Mouse (Mus musculus) heart, embryonic 11.5 days (tissue): ENCODE results near the gene Ovca2. TPM values are rescaled to one million over a fixed set of nuclear protein-coding genes. Genes with fewer than 3 reads are reported as not detected.
"Not testable (repeated sequence)": the region's sequence is repeated elsewhere in the genome, so short reads cannot be mapped to it uniquely, and the experiment has no call there.

Experiments
- ATAC-seq: fragments of 200-750 bp; cut with Nextera tagmentation; replicated peaks from 2 replicates; pipeline ENCODE4 v1.8.0; 2017; ENCODE audit warnings: moderate library complexity; ENCODE audit not compliant: insufficient number of reproducible peaks, low FRiP score, low TSS enrichment
- H3K27ac ChIP-seq: fragments of 300-500 bp; sonication (generic); 2 replicates; pipeline ENCODE4 v1.5.1; 2014; ENCODE audit warnings: mild to moderate bottlenecking, low read depth, low read length
- H3K27me3 ChIP-seq: fragments of 300-500 bp; sonication (generic); 2 replicates; pipeline ENCODE4 v1.6.1; 2014; ENCODE audit warnings: mild to moderate bottlenecking, low read length, mixed read lengths; ENCODE audit not compliant: control insufficient read depth, insufficient read depth
- H3K36me3 ChIP-seq: fragments of 300-500 bp; sonication (generic); 2 replicates; pipeline ENCODE4 v1.6.1; 2014; ENCODE audit warnings: mild to moderate bottlenecking, low read length, moderate library complexity, mixed read lengths; ENCODE audit not compliant: control insufficient read depth, insufficient read depth
- H3K4me1 ChIP-seq: fragments of 300-500 bp; sonication (generic); 2 replicates; pipeline ENCODE4 v1.6.1; 2014; ENCODE audit warnings: low read length; ENCODE audit not compliant: control insufficient read depth, insufficient read depth
- H3K4me2 ChIP-seq: fragments of 300-500 bp; sonication (generic); 2 replicates; pipeline ENCODE4 v1.6.1; 2014; ENCODE audit warnings: mild to moderate bottlenecking, moderate library complexity
- H3K4me3 ChIP-seq: fragments of 300-500 bp; sonication (generic); 2 replicates; pipeline ENCODE4 v1.5.1; 2014; ENCODE audit warnings: low read depth, low read length
- H3K9ac ChIP-seq: fragments of 300-500 bp; sonication (generic); 2 replicates; pipeline ENCODE4 v1.6.1; 2014; ENCODE audit warnings: mild to moderate bottlenecking, low read depth, low read length, moderate library complexity
- H3K9me3 ChIP-seq: fragments of 300-500 bp; sonication (generic); replicated peaks from 2 replicates; pipeline ENCODE4 v1.6.1; 2016; ENCODE audit warnings: low read length; ENCODE audit not compliant: control insufficient read depth
- WGBS: fragments of 180-500 bp; shearing (Covaris S2); extraction: QIAGEN DNeasy Blood & Tissue Kit; methylation state at CpG from one replicate; pipeline ENCODE4 v1.1.7; 2014; ENCODE audit not compliant: insufficient replicate concordance; 5-methylcytosine and 5-hydroxymethylcytosine counted together
- polyA plus RNA-seq: library from polyadenylated mRNA; unstranded; fragments of >200 nt; fragmentation: Nextera tagmentation; extraction: Ambion mirVana; gene quantifications from 2 replicates; pipeline ENCODE4 v1.2.1, GENCODE M21; 2014

Gene Ovca2
- polyA plus RNA-seq, 1 experiment from 2014 or later: 23.4 TPM

- Histone ChIP-seq H3K4me1 (peaks cover 17% of the 10 kb centered on the region), H3K36me3 (no peaks in the 10 kb centered on the region; the same call in 1 of the 2 replicates), H3K9me3 (no peaks in the 10 kb centered on the region), H3K27ac (peak overlapping the region; percentile 79), H3K4me3 (peak overlapping the region; percentile 75), H3K9ac (peak overlapping the region; percentile 83), H3K27me3 (peaks cover 11% of the 10 kb centered on the region), H3K4me2 (peak overlapping the region; percentile 86)
- WGBS: 50% methylated on average over 12 of the region's 12 CpGs
- no peak for ATAC-seq
Measured at GRCm38 (mm10) chr11:75178011-75178410, 624 bp downstream of the Ovca2 start.

GRCm38 (mm10) chr11:75174574-75174973 lies 4.1 kb downstream of the Ovca2 start:
- not testable (repeated sequence) for H3K9me3 ChIP-seq, H3K4me3 ChIP-seq, ATAC-seq

GRCm38 (mm10) chr11:75173799-75174165 lies 4.9 kb downstream of the Ovca2 start:
- 3% methylated on average over 15 of the region's 15 CpGs for WGBS
- Histone ChIP-seq H3K27me3 (peaks cover 53% of the 10 kb centered on the region), H3K4me3 (peak overlapping the region; percentile 67), H3K4me1 (peaks cover 47% of the 10 kb centered on the region), H3K27ac (no peak overlapping the region), H3K4me2 (peak overlapping the region; percentile 93), H3K9me3 (no peaks in the 10 kb centered on the region), H3K36me3 (no peaks in the 10 kb centered on the region; the same call in 1 of the 2 replicates), H3K9ac (no peak overlapping the region; the same call in 1 of the 2 replicates)
- ATAC-seq: no peak

More at GRCm38 (mm10) chr11:75174574-75174973, 4.1 kb downstream of the Ovca2 start:
- H3K36me3 ChIP-seq, H3K27ac ChIP-seq, H3K9ac ChIP-seq, H3K4me2 ChIP-seq: not testable (repeated sequence)
- Histone ChIP-seq H3K27me3 (peaks cover 45% of the 10 kb centered on the region), H3K4me1 (peaks cover 47% of the 10 kb centered on the region)
- 65% methylated on average over 6 of the region's 6 CpGs for WGBS

DNA sequence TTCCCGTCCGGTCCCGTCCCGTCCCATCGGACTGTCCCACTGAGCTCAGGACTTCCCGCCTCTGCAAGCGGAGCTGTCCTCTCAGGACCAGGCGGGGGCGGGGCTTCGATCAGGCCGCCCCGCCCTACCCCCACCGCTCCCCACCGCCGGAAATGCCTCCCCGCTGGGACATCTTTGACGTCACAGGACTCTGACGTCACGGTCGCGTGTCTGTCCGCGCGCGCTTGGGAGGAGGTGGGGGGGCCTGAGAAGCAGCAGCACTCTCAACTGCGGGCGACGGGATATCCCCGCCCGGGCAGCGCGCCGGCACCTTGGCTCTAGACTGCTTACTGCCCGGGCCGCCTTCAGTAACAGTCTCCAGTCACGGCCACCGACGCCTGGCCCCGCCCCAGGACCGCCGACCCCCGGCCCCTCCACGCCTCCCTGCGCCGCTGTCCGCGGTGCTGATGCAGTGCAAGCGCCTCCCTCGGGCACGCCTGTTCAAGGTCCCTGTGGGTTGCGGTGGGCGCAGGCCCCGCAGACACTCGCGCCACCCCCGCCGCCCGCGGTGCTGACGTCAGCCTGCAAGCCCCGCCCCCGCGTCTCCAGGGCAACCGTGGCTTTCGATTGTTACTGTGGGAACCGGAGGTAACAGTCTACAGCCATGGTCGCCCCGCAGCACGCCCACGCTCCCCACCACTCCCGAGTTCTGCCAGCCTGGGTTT lies 5.4 kb downstream of the Ovca2 start:
- Histone ChIP-seq H3K4me2 (peak overlapping the region; percentile 93), H3K9me3 (no peaks in the 10 kb centered on the region), H3K4me1 (peaks cover 46% of the 10 kb centered on the region), H3K36me3 (no peaks in the 10 kb centered on the region; the same call in 1 of the 2 replicates), H3K4me3 (peak overlapping the region; percentile 67), H3K27ac (no peak overlapping the region), H3K9ac (peak overlapping the region; percentile 52), H3K27me3 (peaks cover 56% of the 10 kb centered on the region)
- under 1% methylated on average over 71 of the region's 71 CpGs for WGBS
- ATAC-seq: peak; percentile 50

GRCm38 (mm10) chr11:75172151-75173094 lies 6.2 kb downstream of the Ovca2 start:
- Histone ChIP-seq H3K9ac (peak overlapping the region; percentile 52; the same call in 1 of the 2 replicates), H3K4me3 (peak overlapping the region; percentile 67), H3K27ac (no peak overlapping the region), H3K9me3 (no peaks in the 10 kb centered on the region), H3K36me3 (no peaks in the 10 kb centered on the region; the same call in 1 of the 2 replicates), H3K4me2 (peak overlapping the region; percentile 93), H3K27me3 (peaks cover 63% of the 10 kb centered on the region), H3K4me1 (peaks cover 48% of the 10 kb centered on the region)
- ATAC-seq: no peak; the same call in 1 of the 2 replicates
- WGBS: 1% methylated on average over 75 of the region's 75 CpGs

GRCm38 (mm10) chr11:75171186-75171865 lies 7.3 kb downstream of the Ovca2 start:
- peak overlapping the region; percentile 93 for H3K4me2 ChIP-seq
- H3K9ac ChIP-seq: no peak overlapping the region
- peaks cover 59% of the 10 kb centered on the region for H3K4me1 ChIP-seq
- H3K9me3 ChIP-seq: no peaks in the 10 kb centered on the region
- H3K27me3 ChIP-seq: peaks cover 74% of the 10 kb centered on the region
- peak overlapping the region; percentile 46; the same call in 1 of the 2 replicates for H3K4me3 ChIP-seq
- no peaks in the 10 kb centered on the region; the same call in 1 of the 2 replicates for H3K36me3 ChIP-seq
- no peak overlapping the region for H3K27ac ChIP-seq
- no peak for ATAC-seq
- WGBS: 6% methylated on average over 17 of the region's 17 CpGs

- peak overlapping the region; percentile 28; the same call in 1 of the 2 replicates for H3K9ac ChIP-seq
- peak overlapping the region; percentile 99 for H3K4me2 ChIP-seq
- H3K27ac ChIP-seq: no peak overlapping the region
- peak; percentile 15 for ATAC-seq
- peaks cover 70% of the 10 kb centered on the region for H3K4me1 ChIP-seq
- WGBS: 2% methylated on average over 37 of the region's 38 CpGs
- H3K9me3 ChIP-seq: no peaks in the 10 kb centered on the region
- peak overlapping the region; percentile 46 for H3K4me3 ChIP-seq
- no peaks in the 10 kb centered on the region for H3K36me3 ChIP-seq
- peaks cover 81% of the 10 kb centered on the region for H3K27me3 ChIP-seq
Measured at GRCm38 (mm10) chr11:75170136-75170751, 8.4 kb downstream of the Ovca2 start.
